ENCODE assay signal across 7 mouse cellular contexts in the genomic region with DNA sequence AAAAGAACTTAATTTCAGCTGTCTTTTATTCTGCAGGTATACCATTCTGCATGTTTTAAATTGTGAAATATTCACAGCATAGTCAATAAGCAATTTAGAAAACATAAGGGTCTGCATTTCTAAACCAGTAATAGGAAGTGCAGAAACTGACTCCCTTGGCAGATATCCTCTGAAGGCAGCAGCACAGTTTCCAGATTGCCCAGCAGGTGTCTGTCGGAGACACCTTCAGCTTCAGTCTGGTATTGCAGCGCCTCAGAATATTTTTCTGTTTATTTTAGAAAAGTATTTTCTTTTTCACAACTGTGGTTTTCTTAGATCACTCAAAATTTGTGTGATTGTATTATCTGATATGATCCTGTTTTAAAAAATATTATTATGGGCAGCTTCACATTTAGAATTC.
A peak's percentile ranks its signal among the peaks of the same experiment; 100 is the strongest.
DNase-seq lines count a peak whose midpoint lies in the region; ATAC-seq and TF ChIP-seq lines count a peak whose summit lies in the region.
"Not testable (repeated sequence)": the region's sequence is repeated elsewhere in the genome, so short reads cannot be mapped to it uniquely, and the experiment has no call there.

No protein-coding gene starts in this region.

- not testable (repeated sequence) for H3K4me1 ChIP-seq in hindbrain, postnatal 0 days (ENCODE audit: insufficient read depth, low read length)

- not testable (repeated sequence) for H3K36me3 ChIP-seq in hindbrain, postnatal 0 days (ENCODE audit: insufficient read depth, low read length)

- H3K4me3 ChIP-seq in hindbrain, postnatal 0 days (ENCODE audit: low read length); left cerebral cortex, adult 2 months: not testable (repeated sequence)

- H3K9me3 ChIP-seq in hindbrain, postnatal 0 days (ENCODE audit: low read length), result not testable (repeated sequence)

- H3K27ac ChIP-seq in hindbrain, postnatal 0 days; left cerebral cortex, adult 2 months: not testable (repeated sequence)

- 0 out of 2 replicates have a peak, but pooled peaks have one; percentile 20 for TF ChIP-seq CTCF in hindbrain, postnatal 0 days (IDR thresholded peaks at IDR 0.05; ENCODE audit: low read depth)
- peak; percentile 38 for TF ChIP-seq CTCF in left cerebral cortex, adult 2 months (IDR thresholded peaks at IDR 0.05)

- DNase-seq in CD4-positive helper T cell, adult 2 months (ENCODE audit: low read depth, low spot score), result peak; percentile 5
- peak; percentile 41 for DNase-seq in R1 (ENCODE audit: low read depth, low spot score)
- peak; percentile 8 to 16 for DNase-seq in cerebellum, postnatal 10 days
- DNase-seq in hindbrain, postnatal 0 days (ENCODE audit: low spot score), result peak; percentile 3
- not testable (repeated sequence) for DNase-seq in left cerebral cortex, adult 2 months (ENCODE audit: extremely low spot score in 1 of 2, low spot score in 2 of 2)
- peak; percentile 5 for DNase-seq in retina, embryonic 14.5 days (ENCODE audit: low spot score)
- peak; percentile 45 for DNase-seq in thymus, postnatal 14 days

- not testable (repeated sequence) for ATAC-seq in hindbrain, postnatal 0 days

- not testable (repeated sequence) for H3K9ac ChIP-seq in hindbrain, postnatal 0 days (replicated peaks; ENCODE audit: low read length)

- H3K27me3 ChIP-seq in hindbrain, postnatal 0 days (ENCODE audit: insufficient read depth, low read length), result not testable (repeated sequence)

- 78% methylated on average over 2 of the region's 2 CpGs for WGBS in hindbrain, postnatal 0 days

- intact Hi-C loops in left cerebral cortex, adult 2 months (cut with DNase I), result not testable (repeated sequence)

- not testable (repeated sequence) for H3K4me2 ChIP-seq in hindbrain, postnatal 0 days (ENCODE audit: low read depth, low read length)
